1 mouse cellular context compared by ENCODE assay signal in the genomic region with DNA sequence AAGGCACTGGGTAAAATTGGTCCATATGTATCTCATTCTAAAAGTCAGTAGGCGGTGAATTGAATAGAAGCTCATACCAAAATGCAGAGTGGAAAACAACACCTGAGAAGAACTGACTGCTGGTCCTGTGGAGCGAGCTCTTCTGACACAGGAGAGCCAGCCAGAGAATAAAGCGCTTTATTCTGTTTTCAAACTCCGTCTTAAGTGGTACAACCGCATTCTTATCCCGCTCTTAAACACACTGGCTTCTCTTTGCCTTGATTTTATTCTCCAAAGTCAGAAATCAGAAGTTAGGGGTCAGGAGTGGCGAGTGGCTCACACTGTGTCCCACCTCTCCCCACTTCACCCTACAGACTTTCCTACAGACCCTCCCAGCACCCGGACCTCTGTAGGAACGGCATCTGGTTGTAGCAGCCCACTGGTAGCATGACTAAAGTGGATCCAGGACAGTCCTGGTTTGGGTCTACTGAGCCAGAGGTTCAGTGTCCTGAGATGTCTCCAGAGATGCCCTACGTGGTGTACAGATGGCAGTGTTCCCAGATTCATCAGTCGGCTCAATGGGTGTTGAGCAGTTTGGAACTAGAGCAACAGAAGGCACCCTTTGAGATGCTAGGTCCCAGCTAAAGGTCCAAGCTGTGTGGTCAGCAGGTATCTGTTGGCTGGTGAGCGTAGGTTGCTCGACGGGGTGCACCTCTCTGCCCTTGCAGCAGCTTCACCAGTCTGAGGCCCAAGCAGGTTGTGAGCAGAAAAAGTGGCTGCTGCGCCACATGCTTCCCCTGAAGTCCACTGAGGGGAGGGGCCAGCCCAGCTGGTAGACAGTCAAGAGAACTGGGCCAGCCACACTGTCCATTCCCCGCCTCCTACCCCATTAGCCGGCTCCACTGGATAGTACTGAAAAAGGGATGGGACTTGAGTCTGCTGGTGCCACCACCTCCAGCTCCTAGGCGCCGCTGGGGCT.
TF ChIP-seq lines count a peak whose summit lies in the region.

No protein-coding gene starts in this region.

TF ChIP-seq in myocyte, 11 proteins besides CTCF, POLR2A, EP300 and RAD21 (continued from another document):
- TF ChIP-seq TCF12 (IDR thresholded peaks at IDR 0.05; ENCODE audit: insufficient read depth, poor library complexity, severe bottlenecking), result no peak
- TF ChIP-seq POLR2AphosphoS2 (IDR thresholded peaks at IDR 0.05; ENCODE audit: insufficient read length, low read depth), result peak; percentile 67
- no peak for TF ChIP-seq SRF (IDR thresholded peaks at IDR 0.05; ENCODE audit: control insufficient read depth, insufficient read length, low read depth)
- TF ChIP-seq CEBPB (IDR thresholded peaks at IDR 0.05; ENCODE audit: insufficient read depth, poor library complexity, severe bottlenecking), result no peak
- no peak for TF ChIP-seq MYOG (IDR thresholded peaks at IDR 0.05; ENCODE audit: control insufficient read depth in 1 of 3, insufficient read depth in 1 of 3, insufficient read length in 2 of 3, low read depth in 2 of 3)
